Mouse (Mus musculus): ENCODE measurements around the gene Sh3rf3.

DNA sequence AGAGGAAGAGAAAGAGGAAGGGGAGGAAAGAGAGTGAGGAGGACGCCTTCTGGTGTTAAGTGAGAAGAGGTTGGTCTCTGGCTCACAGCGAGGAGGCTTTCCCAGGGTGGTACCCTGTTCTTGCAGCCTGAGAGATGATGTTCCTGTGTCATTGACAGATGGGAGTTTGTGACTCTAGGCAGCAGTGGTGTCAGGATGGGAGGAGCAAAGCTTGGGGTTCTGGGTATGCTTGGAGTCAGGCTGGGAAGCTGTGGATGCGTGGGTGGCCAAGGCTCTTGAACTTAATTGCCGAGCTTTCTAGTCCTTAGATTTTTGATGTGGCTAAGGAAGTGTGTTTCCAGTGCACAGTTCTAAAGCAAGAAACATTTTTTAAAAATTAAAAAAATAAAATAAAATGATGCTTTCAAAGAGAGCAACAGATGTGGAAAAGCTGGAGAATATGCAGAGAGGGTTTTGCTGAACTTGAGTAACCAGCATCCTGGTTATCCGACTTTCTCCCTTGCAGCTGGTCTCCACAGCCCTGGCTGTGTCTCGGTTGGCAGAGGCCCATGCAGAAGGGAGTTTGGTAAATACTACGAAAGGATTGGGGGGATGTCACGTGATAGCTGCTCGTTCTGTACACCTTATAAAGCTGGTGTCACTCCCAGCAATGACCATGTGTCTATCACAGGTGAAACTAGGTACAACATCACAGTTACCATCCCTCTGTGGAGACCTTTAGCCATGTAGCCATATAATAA lies 130.7 kb downstream of the Sh3rf3 start:
- TF ChIP-seq CTCF (IDR thresholded peaks at IDR 0.05; ENCODE audit: control insufficient read depth, insufficient read depth, insufficient replicate concordance, low read depth, low read length) (no peak), POLR2A (IDR thresholded peaks at IDR 0.05; ENCODE audit: control insufficient read depth, low read depth, low read length) (no peak)
